Mouse (Mus musculus): ENCODE data around the gene Rarg. TPM values are rescaled to one million over a fixed set of nuclear protein-coding genes. Genes with fewer than 3 reads are reported as not detected.

The Rarg gene
- polyA plus RNA-seq, 1 experiment from 2014 or later = 32.0 TPM

DNA sequence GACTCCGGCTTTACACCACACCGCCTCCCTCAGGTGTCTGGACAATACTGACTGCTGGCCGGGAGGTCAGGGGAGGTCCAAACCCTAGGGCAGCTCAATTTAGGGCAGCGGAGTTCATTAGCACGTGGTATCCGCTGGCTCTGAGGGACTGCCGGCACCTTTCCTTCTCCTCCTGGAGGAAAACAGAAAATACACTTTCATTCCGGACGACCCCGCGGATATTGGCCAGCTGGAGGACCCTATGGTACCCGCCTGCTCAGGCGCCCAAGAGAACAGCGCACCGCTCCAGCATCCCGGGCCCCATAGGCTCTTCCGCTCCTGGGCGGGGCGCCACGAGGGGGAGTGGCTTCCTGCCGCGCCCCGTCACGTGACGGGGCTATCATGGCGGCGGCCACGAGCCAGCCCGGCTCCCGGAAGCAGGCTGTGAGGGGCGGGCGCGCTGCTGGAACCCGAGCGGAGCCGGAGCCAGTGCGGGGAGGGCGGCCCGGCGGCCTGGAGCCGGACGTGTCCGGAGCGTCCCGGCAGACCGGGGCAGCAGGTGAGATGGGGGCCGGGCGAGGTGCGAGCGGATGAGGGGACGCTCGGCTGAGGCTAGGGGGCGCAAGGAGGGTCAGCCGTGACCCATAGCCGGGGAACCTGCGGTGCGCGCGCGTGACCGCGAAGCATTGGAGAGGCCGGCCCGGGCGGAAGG is 21.9 kb upstream of the Rarg start, which contains the start of gene Mfsd5:
Mfsd5 (plus strand) TSS at position 363 of the 691 bp plus-strand sequence.
- H3K27me3 ChIP-seq = no peaks in the 10 kb centered on the region
- ChIA-PET POLR2A (interaction anchor here (0.8 to 1.6 kb wide), 6 partner anchors 13 to 239 kb away, joined by 3 to 6 read pairs (median 4); partner anchors contain the start of gene Tarbp2), CTCF (interaction anchor here (2.7 kb wide), 1 partner anchor 40 kb away, joined by 8 read pairs; no protein-coding TSS in a partner anchor)
- DNase-seq (ENCODE audit: low read depth, low spot score) = peak; percentile 38
- in situ Hi-C loops (cut with MboI; ENCODE audit: low pct_unique_long_range_greater_than_20kb) = no loop called here
- TF ChIP-seq CTCF (IDR thresholded peaks at IDR 0.05) = peak; percentile 87
- ATAC-seq = peak; percentile 85

DNA sequence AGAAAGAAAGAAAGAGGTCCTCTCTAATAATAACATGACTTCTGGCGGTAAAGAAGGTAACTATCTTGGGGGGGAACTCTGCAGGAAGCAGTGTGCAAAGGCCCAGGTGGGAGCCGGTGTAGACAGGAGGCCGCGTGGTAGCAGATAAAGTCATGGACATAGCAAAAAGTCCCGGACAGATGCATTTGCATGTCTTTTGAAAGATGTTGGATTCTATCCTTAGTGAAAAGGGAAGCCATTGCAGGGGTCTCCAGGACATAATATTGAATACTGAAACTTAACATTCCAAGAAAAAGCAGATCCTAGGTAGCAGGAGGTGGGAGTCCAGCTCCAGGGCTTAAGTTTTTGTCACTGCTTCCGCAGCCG is 21.4 kb upstream of the Rarg start:
- ATAC-seq (no peak), DNase-seq (ENCODE audit: low read depth, low spot score) (no peak)
- POLR2A ChIA-PET = interaction anchor here (0.8 to 1.6 kb wide), 4 partner anchors 21 to 40 kb away, joined by 3 to 4 read pairs (median 4); no protein-coding TSS in a partner anchor
- in situ Hi-C loops (cut with MboI; ENCODE audit: low pct_unique_long_range_greater_than_20kb) = no loop called here
- no peak for TF ChIP-seq CTCF (IDR thresholded peaks at IDR 0.05)
- no peaks in the 10 kb centered on the region for H3K27me3 ChIP-seq
- CTCF ChIA-PET = interaction anchor here (2.7 kb wide), 1 partner anchor 39 kb away, joined by 8 read pairs; no protein-coding TSS in a partner anchor

DNA sequence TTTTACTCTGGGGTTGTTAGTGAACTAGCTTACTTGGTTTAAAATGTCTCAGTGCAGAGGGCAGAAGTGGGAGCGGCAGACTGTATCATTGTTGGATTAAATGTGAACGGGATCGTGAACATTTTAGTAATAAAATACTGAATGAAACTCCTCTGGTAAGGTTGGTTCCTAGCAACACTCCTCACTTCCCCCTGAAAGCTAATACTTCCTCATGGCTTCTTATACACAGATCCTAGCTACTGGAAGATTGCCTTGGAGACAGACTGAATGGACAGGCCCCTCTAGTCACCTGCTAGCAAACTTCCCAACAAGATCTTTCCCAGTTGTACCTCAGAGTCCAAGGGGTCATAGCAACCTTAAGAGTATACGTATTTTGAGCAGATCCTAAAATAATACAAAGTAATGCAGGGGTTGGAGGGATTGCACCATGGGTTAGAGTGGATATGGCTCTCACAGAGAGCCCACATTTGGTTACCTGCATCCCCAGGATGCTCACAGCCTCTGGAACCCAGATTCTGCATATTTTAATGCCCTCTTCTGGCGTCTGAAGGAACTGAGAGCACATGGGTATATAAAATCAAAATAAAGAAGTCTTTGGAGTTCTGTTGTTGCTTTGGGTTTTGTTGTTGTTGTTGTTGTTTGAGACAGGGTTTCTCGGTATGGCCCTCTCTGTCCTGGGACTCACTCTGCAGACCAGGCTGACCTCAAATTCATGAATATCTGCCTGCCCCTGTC is 16.8 kb upstream of the Rarg start:
- in situ Hi-C loops (cut with MboI; ENCODE audit: low pct_unique_long_range_greater_than_20kb) = loop anchor here (5.0 kb wide), 1 partner anchor 37 kb away; no protein-coding TSS in a partner anchor
- POLR2A ChIA-PET = no interaction called here
- ATAC-seq (no peak), DNase-seq (ENCODE audit: low read depth, low spot score) (no peak)
- TF ChIP-seq CTCF (IDR thresholded peaks at IDR 0.05) = peak; percentile 62
- CTCF ChIA-PET = interaction anchor here (1.2 kb wide), 1 partner anchor 34 kb away, joined by 4 read pairs; no protein-coding TSS in a partner anchor
- no peaks in the 10 kb centered on the region for H3K27me3 ChIP-seq

DNA sequence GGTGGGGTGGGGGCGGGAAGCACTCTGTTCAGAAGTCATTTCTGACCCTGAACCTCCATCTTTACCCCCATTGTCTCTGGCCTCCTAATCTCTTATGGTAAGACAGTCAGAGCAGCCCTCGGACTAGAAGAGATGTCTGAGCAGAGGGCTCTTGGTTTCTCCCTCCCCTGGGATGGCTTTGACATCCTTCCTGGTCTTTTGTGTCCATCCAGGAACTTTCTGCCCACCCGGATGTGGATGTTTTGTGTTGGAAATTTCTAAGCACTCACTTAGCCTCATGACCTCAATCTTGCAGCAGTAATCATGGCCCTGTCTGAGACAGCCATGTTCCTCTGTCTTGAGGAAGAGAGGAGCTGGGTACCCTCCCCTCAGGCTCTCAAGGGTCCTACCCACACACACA is 14.1 kb upstream of the Rarg start:
- no peaks in the 10 kb centered on the region for H3K27me3 ChIP-seq
- CTCF ChIA-PET = no interaction called here
- POLR2A ChIA-PET = interaction anchor here (0.6 kb wide), 1 partner anchor 23 kb away, joined by 3 read pairs; no protein-coding TSS in a partner anchor
- DNase-seq (ENCODE audit: low read depth, low spot score) = no peak
- no peak for ATAC-seq
- TF ChIP-seq CTCF (IDR thresholded peaks at IDR 0.05) = no peak
- in situ Hi-C loops (cut with MboI; ENCODE audit: low pct_unique_long_range_greater_than_20kb) = loop anchor here (5.0 kb wide), 1 partner anchor 34 kb away; no protein-coding TSS in a partner anchor

DNA sequence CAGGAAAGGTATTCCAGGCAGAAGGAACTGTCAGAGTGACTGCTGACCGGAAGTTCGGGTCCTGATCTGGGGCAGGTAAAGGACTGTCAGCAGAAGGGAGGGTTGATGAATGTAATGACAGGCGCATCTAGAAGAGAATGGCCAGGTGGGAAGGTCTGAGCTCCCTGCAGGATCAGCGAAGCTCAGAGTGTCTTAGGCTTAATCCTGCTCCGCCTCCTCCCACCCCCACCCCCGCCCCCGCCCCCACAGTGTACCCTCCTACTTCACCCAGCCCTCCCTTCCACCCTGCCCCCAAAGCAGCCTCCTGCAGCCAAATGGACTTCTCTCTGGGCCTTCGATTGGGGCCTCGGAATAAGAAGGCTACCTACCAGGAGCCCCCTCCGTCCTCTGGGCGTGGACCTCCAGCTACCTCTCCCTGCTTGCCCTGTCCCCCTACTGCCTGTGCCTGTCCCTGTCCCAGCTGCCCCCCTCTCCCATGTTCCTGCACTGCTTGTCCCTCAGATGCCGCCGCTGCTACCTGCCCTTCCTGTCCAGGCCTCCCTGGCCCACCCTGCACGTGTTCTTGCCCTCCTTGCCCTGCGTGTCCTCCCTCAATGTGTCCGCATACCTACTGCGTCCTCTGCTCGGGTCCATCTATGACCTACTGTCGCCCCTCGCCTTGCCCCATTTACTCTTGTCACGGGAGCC is 13.1 kb upstream of the Rarg start, which contains the start of gene Gm9918:
Gm9918 (plus strand) TSS at position 290 of the 687 bp plus-strand sequence.
- CTCF ChIA-PET = no interaction called here
- DNase-seq (ENCODE audit: low read depth, low spot score) = no peak

DNA sequence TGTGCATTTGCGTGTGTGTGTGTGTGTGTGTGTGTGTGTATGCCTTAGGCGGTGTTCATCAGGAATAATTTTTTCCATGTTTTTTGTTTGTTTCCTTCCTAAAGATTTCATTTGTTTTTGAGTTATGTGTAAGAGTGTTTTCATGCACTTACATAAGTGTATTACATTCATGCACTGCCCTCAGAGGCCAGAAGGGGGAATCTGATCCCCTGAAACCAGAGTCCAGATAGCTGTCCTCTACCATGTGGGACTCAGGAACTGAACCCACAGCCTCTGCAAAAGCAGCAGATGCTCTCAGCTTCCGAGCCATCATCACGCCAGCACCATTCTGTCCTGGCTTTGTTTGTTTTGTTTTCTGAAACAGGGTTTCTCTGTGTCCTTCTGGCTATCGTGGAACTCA is 8.2 kb upstream of the Rarg start:
- ChIA-PET CTCF (no interaction called here), POLR2A (interaction anchor here (1.2 kb wide), 1 partner anchor 14 kb away, joined by 6 read pairs; the partner anchor contains the start of gene Mfsd5)
- TF ChIP-seq CTCF (IDR thresholded peaks at IDR 0.05) = no peak
- in situ Hi-C loops (cut with MboI; ENCODE audit: low pct_unique_long_range_greater_than_20kb) = no loop called here
- DNase-seq (ENCODE audit: low read depth, low spot score) (no peak), ATAC-seq (no peak)
- H3K27me3 ChIP-seq = no peaks in the 10 kb centered on the region

More for the DNA sequence above, 13.1 kb upstream of the Rarg start, which contains the start of gene Gm9918:
- H3K27me3 ChIP-seq = no peaks in the 10 kb centered on the region
- in situ Hi-C loops (cut with MboI; ENCODE audit: low pct_unique_long_range_greater_than_20kb) = loop anchor here (5.0 kb wide), 1 partner anchor 33 kb away; no protein-coding TSS in a partner anchor
- no peak for TF ChIP-seq CTCF (IDR thresholded peaks at IDR 0.05)
- no peak for ATAC-seq
- POLR2A ChIA-PET = no interaction called here

DNA sequence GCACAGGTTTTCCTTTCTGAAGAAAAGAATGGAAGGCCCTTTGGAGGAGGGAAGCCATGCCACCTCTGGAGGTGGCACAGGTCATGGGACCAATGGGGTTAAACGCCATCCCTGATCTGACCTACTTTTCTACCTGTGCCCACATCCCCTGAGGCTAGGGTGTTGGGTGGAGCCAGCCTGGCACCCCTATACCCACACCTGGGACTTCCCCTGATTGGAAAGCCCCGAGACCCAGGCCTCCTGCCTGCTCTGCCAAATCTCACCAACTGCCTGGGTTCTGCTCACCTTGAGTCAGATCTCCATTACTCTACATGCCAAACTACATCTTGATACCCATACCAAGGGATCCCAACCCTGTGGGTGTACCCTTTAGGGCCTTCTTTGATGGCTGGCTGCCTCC is 5.7 kb upstream of the Rarg start:
- ATAC-seq (no peak), DNase-seq (ENCODE audit: low read depth, low spot score) (no peak)
- POLR2A ChIA-PET = no interaction called here
- no peaks in the 10 kb centered on the region for H3K27me3 ChIP-seq
- in situ Hi-C loops (cut with MboI; ENCODE audit: low pct_unique_long_range_greater_than_20kb) = no loop called here
- TF ChIP-seq CTCF (IDR thresholded peaks at IDR 0.05) = no peak
- CTCF ChIA-PET = no interaction called here

DNA sequence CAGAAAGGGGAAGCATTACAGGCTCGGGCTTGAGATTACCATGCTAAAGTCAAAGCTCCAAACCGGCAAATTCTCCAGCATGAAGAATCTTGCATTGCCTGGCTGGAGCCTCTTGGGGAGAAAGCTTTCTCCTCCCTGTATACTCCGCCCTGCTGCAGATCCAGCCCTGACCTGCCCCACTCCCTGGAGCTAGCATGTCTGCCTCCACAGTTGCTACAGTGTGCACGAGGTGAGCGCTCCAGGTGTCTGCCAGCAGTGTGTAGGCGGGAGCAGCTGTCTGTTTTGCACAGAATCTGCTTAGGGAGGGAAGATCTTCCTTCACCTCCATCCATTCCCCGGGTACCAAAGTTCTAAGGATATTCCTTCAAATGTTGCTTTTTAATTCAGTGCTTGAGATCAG is 5.3 kb upstream of the Rarg start:
- ChIA-PET CTCF (no interaction called here), POLR2A (no interaction called here)
- in situ Hi-C loops (cut with MboI; ENCODE audit: low pct_unique_long_range_greater_than_20kb) = no loop called here
- TF ChIP-seq CTCF (IDR thresholded peaks at IDR 0.05) = no peak
- ATAC-seq (no peak), DNase-seq (ENCODE audit: low read depth, low spot score) (no peak)
- no peaks in the 10 kb centered on the region for H3K27me3 ChIP-seq

DNA sequence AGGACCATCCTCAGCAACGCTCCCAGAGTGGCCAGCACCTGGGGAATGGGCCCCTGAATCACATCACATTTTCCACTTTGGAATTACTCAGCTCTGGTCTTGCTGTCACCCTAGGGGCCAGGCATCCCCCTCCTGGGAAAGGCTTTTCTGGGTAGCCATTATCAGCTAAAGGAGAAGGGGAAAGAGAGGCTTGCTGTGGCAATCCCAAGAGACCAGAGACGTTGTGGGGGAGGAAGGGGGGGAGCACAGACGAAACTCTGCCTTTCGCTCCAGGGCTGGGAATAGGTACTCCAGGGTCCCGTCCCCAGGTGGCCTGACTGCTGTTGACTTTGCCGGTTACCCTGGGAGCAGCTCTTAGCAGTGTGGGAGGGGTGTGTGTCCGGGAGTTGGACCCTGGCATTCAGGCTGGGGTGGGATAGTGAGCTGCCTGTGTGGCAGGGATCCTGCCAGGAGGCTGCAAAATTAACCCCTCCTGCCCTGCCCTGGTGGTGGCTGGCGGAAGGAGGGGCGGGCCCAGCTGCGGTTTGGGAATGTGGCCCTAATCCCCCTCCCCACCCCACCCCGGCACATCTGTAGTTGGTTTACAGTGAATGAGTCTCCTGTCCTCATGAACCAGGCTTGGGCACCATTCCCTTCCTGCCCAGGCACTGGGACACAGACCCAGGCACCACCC is 1.4 kb upstream of the Rarg start:
- no peak for DNase-seq (ENCODE audit: low read depth, low spot score)
- POLR2A ChIA-PET = interaction anchor here (0.6 to 1.3 kb wide), 6 partner anchors 11 to 1118 kb away, joined by 3 to 4 read pairs (median 3); partner anchors contain the start of genes Csad and Pfdn5
- TF ChIP-seq CTCF (IDR thresholded peaks at IDR 0.05) = no peak
- CTCF ChIA-PET = no interaction called here
- H3K27me3 ChIP-seq = no peaks in the 10 kb centered on the region
- in situ Hi-C loops (cut with MboI; ENCODE audit: low pct_unique_long_range_greater_than_20kb) = no loop called here
- ATAC-seq = no peak

DNA sequence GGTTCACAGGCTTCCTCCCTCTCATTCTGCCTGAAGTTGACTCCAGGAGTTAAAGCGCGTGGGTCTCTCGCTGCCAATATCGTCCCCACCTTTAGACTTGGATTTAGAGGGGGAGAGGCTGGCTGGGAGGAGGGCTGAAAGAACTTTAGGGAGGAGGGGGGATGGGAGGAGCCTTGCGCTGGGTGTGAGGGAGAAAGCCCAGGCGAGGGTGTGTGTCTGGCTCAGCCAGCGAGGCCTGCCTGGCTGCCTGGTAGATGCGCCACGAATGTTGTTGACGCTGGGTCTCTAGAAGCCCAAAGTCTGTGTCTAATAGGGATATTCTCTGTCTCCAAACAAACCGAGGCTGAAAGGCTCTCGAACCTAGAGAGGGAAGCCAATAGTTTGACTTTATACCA is 756 bp upstream of the Rarg start:
- TF ChIP-seq CTCF (IDR thresholded peaks at IDR 0.05) = no peak
- ATAC-seq (no peak), DNase-seq (ENCODE audit: low read depth, low spot score) (no peak)
- CTCF ChIA-PET = no interaction called here
- POLR2A ChIA-PET = interaction anchor here (0.6 to 1.1 kb wide), 5 partner anchors 11 to 1118 kb away, joined by 3 to 4 read pairs (median 3); partner anchors contain the start of gene Pfdn5
- in situ Hi-C loops (cut with MboI; ENCODE audit: low pct_unique_long_range_greater_than_20kb) = no loop called here
- no peaks in the 10 kb centered on the region for H3K27me3 ChIP-seq
